Mouse (Mus musculus): ENCODE data around the gene Tax1bp1.

The Tax1bp1 gene

DNA sequence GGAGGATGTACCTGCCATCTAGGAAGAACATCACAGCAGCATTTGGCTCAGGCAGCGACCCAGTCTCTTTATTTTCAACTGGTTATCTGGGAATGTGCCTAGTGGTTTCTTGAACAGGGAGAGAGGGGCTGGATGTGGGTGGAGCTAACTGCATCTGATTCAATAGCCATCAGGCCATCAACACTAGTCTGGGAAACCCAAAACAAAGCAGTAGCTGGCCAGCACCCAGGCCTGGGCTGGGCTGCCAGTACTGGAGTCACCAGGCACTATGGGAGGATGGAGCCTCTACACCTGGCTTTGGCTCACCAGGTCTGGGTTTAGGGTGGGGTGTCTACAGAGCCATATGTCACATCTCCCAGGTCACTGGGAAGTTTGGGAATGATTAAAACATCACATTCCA is 83.2 kb downstream of the Tax1bp1 start:
- DNase-seq (ENCODE audit: low read depth) = no peak

DNA sequence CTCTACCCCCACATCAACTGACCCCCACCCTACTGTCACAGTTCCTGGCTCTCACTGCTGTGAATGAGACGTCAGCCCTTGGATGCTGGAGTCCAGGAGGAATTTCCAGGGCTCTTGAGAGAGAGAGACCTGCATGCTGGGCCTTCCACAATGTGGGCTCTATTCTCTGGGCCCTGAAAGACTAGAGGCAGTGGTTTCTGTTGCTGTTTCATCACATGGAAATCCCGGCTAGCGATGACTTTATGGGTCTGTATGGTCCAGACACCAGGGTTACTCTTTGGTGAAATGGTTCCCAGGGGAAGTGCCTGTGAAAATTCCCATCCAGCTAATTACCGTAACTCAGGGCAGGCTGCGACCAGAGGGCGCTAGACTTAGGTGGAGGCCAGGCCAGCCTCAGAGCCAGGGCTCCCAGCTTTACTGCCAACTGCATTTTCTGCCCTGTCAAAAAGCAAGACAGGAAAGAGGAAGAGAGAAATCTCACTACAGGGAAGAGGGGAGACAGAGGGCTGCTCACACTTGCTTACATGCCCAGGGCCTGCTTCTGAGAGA is 83.8 kb downstream of the Tax1bp1 start:
- DNase-seq (ENCODE audit: low read depth) = no peak

DNA sequence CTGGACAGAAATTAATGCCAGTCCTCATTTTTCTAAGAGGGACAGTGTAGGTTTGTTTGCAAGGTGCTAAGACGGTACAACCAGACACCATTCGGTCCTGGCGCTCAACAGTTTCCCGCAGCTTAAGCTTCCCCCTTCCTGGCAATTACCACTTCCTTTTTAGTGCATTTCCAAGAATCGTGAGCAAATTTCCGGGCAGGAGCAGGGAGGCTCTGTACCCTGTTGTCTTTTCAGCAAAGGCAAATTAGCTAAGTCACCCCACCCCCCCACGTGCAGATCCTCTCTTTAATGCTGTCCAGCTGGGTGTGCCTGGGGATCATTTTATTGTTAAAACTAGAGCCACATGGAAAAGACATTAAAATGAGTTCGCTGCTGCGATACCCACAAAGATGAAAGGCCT is 88.7 kb downstream of the Tax1bp1 start:
- DNase-seq (ENCODE audit: low read depth) = peak; percentile 45

GRCm38 (mm10) chr6:52805237-52805856 is 91.8 kb downstream of the Tax1bp1 start:
- DNase-seq (ENCODE audit: low read depth) = no peak

Measured in induced T-regulatory cell, adult 2 months (primary cell).